Mouse (Mus musculus): Measurements from ENCODE around the gene Hist2h2aa2. TPM values are rescaled to one million over a fixed set of nuclear protein-coding genes. Genes with fewer than 3 reads are reported as not detected.
A peak's percentile ranks its signal among the peaks of the same experiment; 100 is the strongest.
"Not testable (repeated sequence)": the region's sequence is repeated elsewhere in the genome, so short reads cannot be mapped to it uniquely, and the experiment has no call there.

Gene Hist2h2aa2
- polyA plus RNA-seq (2016; fragmentation: Nextera tagmentation; extraction: Ambion mirVana) = 44.6 and 55.1 TPM in 2 replicates

DNA sequence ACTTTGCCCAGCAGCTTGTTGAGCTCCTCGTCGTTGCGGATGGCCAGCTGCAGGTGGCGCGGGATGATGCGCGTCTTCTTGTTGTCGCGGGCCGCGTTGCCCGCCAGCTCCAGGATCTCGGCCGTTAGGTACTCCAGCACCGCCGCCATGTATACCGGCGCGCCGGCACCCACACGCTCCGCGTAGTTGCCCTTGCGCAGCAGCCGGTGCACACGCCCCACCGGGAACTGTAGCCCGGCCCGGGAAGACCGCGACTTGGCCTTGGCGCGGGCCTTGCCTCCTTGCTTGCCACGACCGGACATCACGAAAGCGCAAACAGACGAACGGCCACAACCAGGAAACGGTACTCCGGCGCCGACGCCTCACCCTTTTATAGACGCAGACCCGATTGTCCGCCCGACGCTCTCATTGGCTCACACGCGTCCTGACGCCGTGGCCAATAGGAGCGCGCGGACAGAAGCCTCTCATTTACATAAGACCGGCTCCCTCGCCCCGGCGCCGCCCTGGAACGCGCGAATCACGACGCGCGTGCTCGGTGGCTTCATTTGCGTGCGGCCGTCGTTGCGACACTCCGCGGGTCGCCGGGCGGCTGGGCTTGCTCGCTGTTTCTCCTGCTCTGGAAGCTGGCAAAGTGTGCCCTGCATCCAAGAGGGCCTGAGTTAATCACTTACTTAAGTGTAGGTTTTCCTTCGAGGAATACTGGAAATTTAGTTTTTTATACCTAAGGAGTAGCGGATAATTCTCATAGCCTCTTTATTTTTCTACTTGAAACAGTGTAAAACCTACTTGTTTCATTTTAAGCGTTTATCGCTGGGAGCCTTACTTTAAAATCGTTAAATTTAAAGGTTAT is at the start of gene Hist2h2aa2:
TSS of gene Hist2h2aa2 (minus strand) at position 328 of the 850 bp plus-strand sequence.
- Histone ChIP-seq H3K4me1 (replicated peaks) (peaks cover 43% of the 10 kb centered on the region), H3K4me3 (peak within 1 kb of the TSS; percentile 46), H3K27ac (peak within 1 kb of the TSS; percentile 96)
- H3K27me3 ChIP-seq (ENCODE audit: insufficient read depth, poor library complexity, severe bottlenecking); H3K9me3 ChIP-seq; H3K36me3 ChIP-seq: not testable (repeated sequence)
- WGBS = 3% methylated on average over 44 of the region's 85 CpGs
- DNase-seq (ENCODE audit: low spot score) = peak; percentile 74

DNA sequence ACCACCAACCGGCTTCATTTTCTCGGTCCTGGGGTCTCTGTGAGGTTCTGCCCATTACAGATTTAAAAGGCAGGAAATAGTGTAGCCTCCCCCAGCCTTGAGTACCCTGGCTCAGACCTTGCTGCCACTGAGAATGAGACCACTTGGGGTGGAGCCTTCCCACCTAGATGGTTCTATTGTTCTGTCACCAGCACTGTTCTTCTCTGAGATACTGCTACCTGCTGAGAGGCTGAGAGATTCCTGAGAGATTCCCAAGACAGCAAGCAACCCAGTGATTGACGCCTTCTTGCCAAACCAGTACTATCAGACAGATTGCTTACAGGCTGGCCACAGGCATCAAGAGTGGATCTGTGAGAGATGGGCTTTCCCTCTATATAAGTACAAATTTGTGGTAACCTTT is 49.1 kb upstream of the Hist2h2aa2 start:
- no peak for DNase-seq (ENCODE audit: low spot score)
- Histone ChIP-seq H3K4me1 (replicated peaks) (peaks cover 11% of the 10 kb centered on the region), H3K9me3 (no peaks in the 10 kb centered on the region), H3K4me3 (no peak overlapping the region), H3K36me3 (no peaks in the 10 kb centered on the region), H3K27me3 (ENCODE audit: insufficient read depth, poor library complexity, severe bottlenecking) (peaks cover 19% of the 10 kb centered on the region), H3K27ac (no peak overlapping the region)
- 76% methylated on average over 3 of the region's 3 CpGs for WGBS

DNA sequence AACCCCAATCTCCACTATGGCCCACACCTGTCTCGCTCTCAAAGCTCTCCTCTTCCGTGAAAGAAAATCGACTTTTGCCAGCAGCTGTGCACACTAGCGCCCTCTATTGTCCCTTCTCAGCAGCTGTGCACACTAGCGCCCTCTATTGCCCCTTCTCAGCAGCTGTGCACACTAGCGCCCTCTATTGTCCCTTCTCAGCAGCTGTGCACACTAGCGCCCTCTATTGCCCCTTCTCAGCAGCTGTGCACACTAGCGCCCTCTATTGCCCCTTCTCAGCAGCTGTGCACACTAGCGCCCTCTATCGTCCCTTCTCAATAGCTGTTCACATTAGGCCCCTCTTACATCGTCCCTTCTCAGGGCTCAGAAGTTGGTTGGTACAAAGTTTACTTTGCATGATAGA is 47.3 kb upstream of the Hist2h2aa2 start:
- not testable (repeated sequence) for H3K36me3 ChIP-seq; DNase-seq (ENCODE audit: low spot score); H3K9me3 ChIP-seq; H3K4me3 ChIP-seq; H3K27ac ChIP-seq
- H3K27me3 ChIP-seq (ENCODE audit: insufficient read depth, poor library complexity, severe bottlenecking) = peaks cover 38% of the 10 kb centered on the region
- H3K4me1 ChIP-seq (replicated peaks) = peaks cover 20% of the 10 kb centered on the region
- 88% methylated on average over 11 of the region's 11 CpGs for whole genome bisulfite sequencing

- peak; percentile 21 for DNase-seq (ENCODE audit: low spot score)
- peak overlapping the region; percentile 13; the same call in 1 of the 2 replicates for H3K4me3 ChIP-seq
- H3K4me1 ChIP-seq (replicated peaks) = peaks cover 20% of the 10 kb centered on the region
- H3K36me3 ChIP-seq = no peaks in the 10 kb centered on the region
- H3K27me3 ChIP-seq (ENCODE audit: insufficient read depth, poor library complexity, severe bottlenecking) = peaks cover 58% of the 10 kb centered on the region
- H3K27ac ChIP-seq = no peak overlapping the region
- WGBS = 21% methylated on average over 4 of the region's 4 CpGs
- no peaks in the 10 kb centered on the region for H3K9me3 ChIP-seq
Observed at GRCm38 (mm10) chr3:96284457-96284856, 44.4 kb upstream of the Hist2h2aa2 start.

GRCm38 (mm10) chr3:96280660-96281059 is 40.6 kb upstream of the Hist2h2aa2 start:
- Histone ChIP-seq H3K4me1 (replicated peaks) (peaks cover 27% of the 10 kb centered on the region), H3K4me3 (no peak overlapping the region), H3K27me3 (ENCODE audit: insufficient read depth, poor library complexity, severe bottlenecking) (peaks cover 53% of the 10 kb centered on the region), H3K9me3 (no peaks in the 10 kb centered on the region), H3K27ac (no peak overlapping the region), H3K36me3 (no peaks in the 10 kb centered on the region)
- WGBS = 56% methylated on average over 6 of the region's 6 CpGs
- no peak for DNase-seq (ENCODE audit: low spot score)

GRCm38 (mm10) chr3:96277800-96278624 is 37.9 kb upstream of the Hist2h2aa2 start:
- Histone ChIP-seq H3K9me3 (no peaks in the 10 kb centered on the region), H3K36me3 (no peaks in the 10 kb centered on the region), H3K4me1 (replicated peaks) (peaks cover 15% of the 10 kb centered on the region), H3K4me3 (peak overlapping the region; percentile 62), H3K27me3 (ENCODE audit: insufficient read depth, poor library complexity, severe bottlenecking) (peaks cover 27% of the 10 kb centered on the region), H3K27ac (peak overlapping the region; percentile 90)
- under 1% methylated on average over 49 of the region's 49 CpGs for WGBS
- DNase-seq (ENCODE audit: low spot score) = peak; percentile 96

- DNase-seq (ENCODE audit: low spot score) = no peak
- Histone ChIP-seq H3K9me3 (no peaks in the 10 kb centered on the region), H3K4me3 (peak overlapping the region; percentile 62), H3K27me3 (ENCODE audit: insufficient read depth, poor library complexity, severe bottlenecking) (peaks cover 21% of the 10 kb centered on the region), H3K36me3 (no peaks in the 10 kb centered on the region), H3K4me1 (replicated peaks) (peaks cover 15% of the 10 kb centered on the region), H3K27ac (peak overlapping the region; percentile 90)
- WGBS = 14% methylated on average over 8 of the region's 8 CpGs
Observed at GRCm38 (mm10) chr3:96277428-96277799, 37.3 kb upstream of the Hist2h2aa2 start.

DNA sequence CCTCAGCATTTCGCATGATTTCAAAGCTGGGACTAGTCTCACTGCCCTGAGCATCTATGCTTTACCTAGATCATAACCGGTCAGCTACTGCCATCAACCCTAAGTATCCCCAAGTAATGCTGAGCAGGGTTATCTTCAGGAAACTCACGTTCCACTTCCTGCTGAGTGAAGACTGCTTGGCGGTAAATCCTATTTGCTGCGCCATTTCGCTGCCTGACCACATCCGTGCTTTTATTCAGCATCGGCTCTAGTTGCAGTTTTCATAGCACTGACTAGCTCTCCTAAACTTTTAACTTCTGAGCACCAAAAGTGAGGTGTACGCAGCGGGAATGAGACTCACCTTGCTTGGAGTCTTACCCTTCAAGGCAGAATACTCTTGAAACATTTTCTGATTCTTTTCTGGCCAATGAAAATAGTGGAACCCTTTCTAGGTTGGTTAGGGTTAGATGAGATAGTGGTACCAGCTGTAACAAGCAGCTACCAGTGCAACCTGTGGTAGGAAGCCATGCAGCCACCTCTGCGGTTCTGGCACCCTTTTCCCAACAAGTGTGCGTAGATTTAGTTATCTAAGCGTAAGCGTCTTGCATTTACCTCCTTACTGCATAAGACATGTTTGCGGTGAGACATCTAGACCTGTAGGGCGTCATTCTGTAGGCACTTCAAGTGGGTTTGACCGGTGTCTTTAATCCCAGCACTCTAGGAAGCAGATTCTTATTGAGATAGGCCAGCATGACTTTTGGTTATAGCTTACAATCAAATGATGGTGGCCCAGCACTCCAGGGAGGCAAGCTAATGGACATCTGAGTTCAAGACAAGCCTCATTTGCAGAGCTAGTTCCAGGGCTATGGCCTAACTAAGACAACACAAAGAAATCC is 33.8 kb upstream of the Hist2h2aa2 start:
- Histone ChIP-seq H3K27ac (no peak overlapping the region), H3K27me3 (ENCODE audit: insufficient read depth, poor library complexity, severe bottlenecking) (no peaks in the 10 kb centered on the region; the same call in 1 of the 2 replicates), H3K36me3 (no peaks in the 10 kb centered on the region), H3K4me3 (no peak overlapping the region), H3K4me1 (replicated peaks) (peaks cover 20% of the 10 kb centered on the region), H3K9me3 (no peaks in the 10 kb centered on the region)
- 88% methylated on average over 17 of the region's 17 CpGs for WGBS
- no peak for DNase-seq (ENCODE audit: low spot score)

- peak; percentile 92 for DNase-seq (ENCODE audit: low spot score)
- H3K27me3 ChIP-seq (ENCODE audit: insufficient read depth, poor library complexity, severe bottlenecking) = no peaks in the 10 kb centered on the region; the same call in 1 of the 2 replicates
- no peaks in the 10 kb centered on the region for H3K9me3 ChIP-seq
- H3K4me1 ChIP-seq (replicated peaks) = peaks cover 20% of the 10 kb centered on the region
- under 1% methylated on average over 45 of the region's 45 CpGs for WGBS
- no peaks in the 10 kb centered on the region for H3K36me3 ChIP-seq
- H3K27ac ChIP-seq = peak within 1 kb of the TSS; percentile 94
- peak within 1 kb of the TSS; percentile 66 for H3K4me3 ChIP-seq
Observed at GRCm38 (mm10) chr3:96269511-96270474, 29.7 kb upstream of the Hist2h2aa2 start, which contains the start of gene Hist2h2bb. Gene Hist2h2bb, plus strand, starts transcription at chr3:96269752.

DNA sequence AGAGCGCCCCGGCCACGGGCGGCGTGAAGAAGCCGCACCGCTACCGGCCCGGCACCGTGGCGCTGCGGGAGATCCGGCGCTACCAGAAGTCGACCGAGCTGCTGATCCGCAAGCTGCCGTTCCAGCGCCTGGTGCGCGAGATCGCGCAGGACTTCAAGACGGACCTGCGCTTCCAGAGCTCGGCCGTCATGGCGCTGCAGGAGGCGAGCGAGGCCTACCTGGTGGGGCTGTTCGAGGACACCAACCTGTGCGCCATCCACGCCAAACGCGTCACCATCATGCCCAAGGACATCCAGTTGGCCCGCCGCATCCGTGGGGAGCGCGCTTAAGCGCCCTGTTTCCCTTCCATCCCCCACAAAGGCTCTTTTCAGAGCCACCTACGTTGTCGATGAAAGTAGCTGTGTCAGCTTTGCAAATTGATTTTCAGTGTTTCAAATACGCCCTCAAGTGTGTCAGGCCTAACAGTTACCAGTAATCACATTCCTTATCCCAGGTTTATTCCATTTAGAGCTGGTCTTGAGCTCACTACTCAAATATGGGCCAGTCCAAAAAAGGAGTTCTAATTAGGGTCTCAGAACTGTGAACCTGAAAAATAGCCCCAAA is 28.8 kb upstream of the Hist2h2aa2 start:
- not testable (repeated sequence) for H3K36me3 ChIP-seq; H3K9me3 ChIP-seq; H3K27me3 ChIP-seq (ENCODE audit: insufficient read depth, poor library complexity, severe bottlenecking)
- peak; percentile 46 for DNase-seq (ENCODE audit: low spot score)
- Histone ChIP-seq H3K4me3 (peak overlapping the region; percentile 66), H3K27ac (peak overlapping the region; percentile 94), H3K4me1 (replicated peaks) (peaks cover 29% of the 10 kb centered on the region)
- under 1% methylated on average over 20 of the region's 44 CpGs for WGBS

Data from hindbrain, embryonic 10.5 days (tissue).